Mouse (Mus musculus): ENCODE data around the gene Parvg. TPM values are rescaled to one million over a fixed set of nuclear protein-coding genes. Genes with fewer than 3 reads are reported as not detected.

The Parvg gene
- polyA plus RNA-seq, 1 experiment: 35.4 TPM

DNA sequence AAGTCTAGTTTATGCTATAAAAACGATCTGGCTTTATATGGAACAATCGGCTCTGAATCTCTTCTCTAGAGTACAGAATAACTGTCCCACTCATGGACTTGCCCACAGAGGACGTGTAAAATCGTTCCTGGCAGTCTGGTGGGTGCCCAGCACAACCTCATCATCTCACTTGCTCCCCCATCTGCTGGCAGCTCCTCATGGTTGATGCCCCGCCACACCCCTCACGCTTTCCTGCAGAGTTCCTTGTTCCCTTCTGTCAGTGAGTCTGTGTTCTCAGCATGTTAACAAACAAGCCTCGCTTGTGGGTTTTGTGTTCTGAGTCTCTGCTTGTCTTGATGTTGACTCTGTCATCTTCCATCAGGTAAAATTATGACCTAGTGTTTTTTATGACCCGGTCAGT is 43.6 kb downstream of the Parvg start:
- Histone ChIP-seq H3K4me3 (replicated peaks; ENCODE audit: control insufficient read depth, low read depth, low read length) (no peak overlapping the region), H3K4me1 (ENCODE audit: control insufficient read depth, insufficient read depth, low read length) (no peaks in the 10 kb centered on the region), H3K27ac (ENCODE audit: control insufficient read depth, insufficient read depth, low read depth, low read length, poor library complexity) (no peak overlapping the region)
- TF ChIP-seq CTCF (IDR thresholded peaks at IDR 0.05; ENCODE audit: control insufficient read depth, insufficient read depth, low read length) (no peak), POLR2A (IDR thresholded peaks at IDR 0.05; ENCODE audit: borderline replicate concordance, control insufficient read depth, low read depth, low read length) (no peak)
- WGBS: 56% methylated on average over 8 of the region's 8 CpGs

- Histone ChIP-seq H3K4me1 (ENCODE audit: control insufficient read depth, insufficient read depth, low read length) (no peaks in the 10 kb centered on the region), H3K4me3 (replicated peaks; ENCODE audit: control insufficient read depth, low read depth, low read length) (no peak overlapping the region), H3K27ac (ENCODE audit: control insufficient read depth, insufficient read depth, low read depth, low read length, poor library complexity) (no peak overlapping the region)
- WGBS: 61% methylated on average over 5 of the region's 5 CpGs
- TF ChIP-seq CTCF (IDR thresholded peaks at IDR 0.05; ENCODE audit: control insufficient read depth, insufficient read depth, low read length) (no peak), POLR2A (IDR thresholded peaks at IDR 0.05; ENCODE audit: borderline replicate concordance, control insufficient read depth, low read depth, low read length) (no peak)
Measured at GRCm38 (mm10) chr15:84372801-84373200, 49.0 kb downstream of the Parvg start.

GRCm38 (mm10) chr15:84378734-84379133 is 54.9 kb downstream of the Parvg start:
- no peak for TF ChIP-seq CTCF (IDR thresholded peaks at IDR 0.05; ENCODE audit: control insufficient read depth, insufficient read depth, low read length)
- no peak for TF ChIP-seq POLR2A (IDR thresholded peaks at IDR 0.05; ENCODE audit: borderline replicate concordance, control insufficient read depth, low read depth, low read length)
- Histone ChIP-seq H3K4me3 (replicated peaks; ENCODE audit: control insufficient read depth, low read depth, low read length) (no peak overlapping the region), H3K4me1 (ENCODE audit: control insufficient read depth, insufficient read depth, low read length) (no peaks in the 10 kb centered on the region), H3K27ac (ENCODE audit: control insufficient read depth, insufficient read depth, low read depth, low read length, poor library complexity) (no peak overlapping the region)
- WGBS: 87% methylated on average over 9 of the region's 9 CpGs

GRCm38 (mm10) chr15:84380181-84380580 is 56.4 kb downstream of the Parvg start:
- WGBS: 11% methylated on average over 10 of the region's 10 CpGs
- no peaks in the 10 kb centered on the region for H3K4me1 ChIP-seq (ENCODE audit: control insufficient read depth, insufficient read depth, low read length)
- TF ChIP-seq CTCF (IDR thresholded peaks at IDR 0.05; ENCODE audit: control insufficient read depth, insufficient read depth, low read length) (no peak), POLR2A (IDR thresholded peaks at IDR 0.05; ENCODE audit: borderline replicate concordance, control insufficient read depth, low read depth, low read length) (no peak)
- H3K4me3 ChIP-seq (replicated peaks; ENCODE audit: control insufficient read depth, low read depth, low read length): no peak overlapping the region
- no peak overlapping the region for H3K27ac ChIP-seq (ENCODE audit: control insufficient read depth, insufficient read depth, low read depth, low read length, poor library complexity)

GRCm38 (mm10) chr15:84384066-84384465 is 60.2 kb downstream of the Parvg start:
- 20% methylated on average over 9 of the region's 9 CpGs for WGBS
- Histone ChIP-seq H3K4me3 (replicated peaks; ENCODE audit: control insufficient read depth, low read depth, low read length) (no peak overlapping the region), H3K4me1 (ENCODE audit: control insufficient read depth, insufficient read depth, low read length) (no peaks in the 10 kb centered on the region), H3K27ac (ENCODE audit: control insufficient read depth, insufficient read depth, low read depth, low read length, poor library complexity) (no peak overlapping the region)
- TF ChIP-seq POLR2A (IDR thresholded peaks at IDR 0.05; ENCODE audit: borderline replicate concordance, control insufficient read depth, low read depth, low read length) (no peak), CTCF (IDR thresholded peaks at IDR 0.05; ENCODE audit: control insufficient read depth, insufficient read depth, low read length) (no peak)

DNA sequence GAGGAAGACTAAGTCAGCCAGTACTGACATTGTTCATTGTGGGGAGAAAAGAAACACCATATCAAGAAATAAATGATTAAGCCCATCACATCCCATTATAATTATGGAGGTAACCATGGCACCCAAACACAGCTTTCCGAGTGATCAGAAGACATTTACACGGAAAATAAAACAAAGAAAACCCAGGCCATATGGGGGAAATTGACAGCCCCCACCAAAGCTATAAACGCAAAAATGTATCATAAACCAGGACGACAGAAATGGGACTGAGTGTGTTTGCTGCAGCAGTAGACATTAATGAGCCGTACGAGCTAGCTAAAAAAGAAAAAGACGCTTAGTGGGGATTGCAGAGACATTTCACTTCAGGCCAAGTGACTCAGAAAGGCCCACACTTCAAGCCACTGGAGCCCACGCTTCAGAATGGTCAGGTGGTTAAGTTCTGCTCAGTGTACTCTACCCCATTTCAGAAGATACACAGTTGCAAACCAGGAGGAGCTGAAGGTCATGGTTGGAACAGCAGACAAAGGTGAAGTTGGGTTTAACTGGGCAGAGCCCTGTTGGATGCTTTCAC is 62.3 kb downstream of the Parvg start:
- Histone ChIP-seq H3K4me1 (ENCODE audit: control insufficient read depth, insufficient read depth, low read length) (no peaks in the 10 kb centered on the region), H3K4me3 (replicated peaks; ENCODE audit: control insufficient read depth, low read depth, low read length) (no peak overlapping the region), H3K27ac (ENCODE audit: control insufficient read depth, insufficient read depth, low read depth, low read length, poor library complexity) (no peak overlapping the region)
- 88% methylated on average over 8 of the region's 8 CpGs for WGBS
- TF ChIP-seq CTCF (IDR thresholded peaks at IDR 0.05; ENCODE audit: control insufficient read depth, insufficient read depth, low read length) (no peak), POLR2A (IDR thresholded peaks at IDR 0.05; ENCODE audit: borderline replicate concordance, control insufficient read depth, low read depth, low read length) (no peak)

- WGBS: 24% methylated on average over 8 of the region's 8 CpGs
- Histone ChIP-seq H3K4me3 (replicated peaks; ENCODE audit: control insufficient read depth, low read depth, low read length) (no peak overlapping the region), H3K27ac (ENCODE audit: control insufficient read depth, insufficient read depth, low read depth, low read length, poor library complexity) (no peak overlapping the region), H3K4me1 (ENCODE audit: control insufficient read depth, insufficient read depth, low read length) (no peaks in the 10 kb centered on the region)
- TF ChIP-seq POLR2A (IDR thresholded peaks at IDR 0.05; ENCODE audit: borderline replicate concordance, control insufficient read depth, low read depth, low read length): no peak
- TF ChIP-seq CTCF (IDR thresholded peaks at IDR 0.05; ENCODE audit: control insufficient read depth, insufficient read depth, low read length): no peak
Measured at GRCm38 (mm10) chr15:84388698-84389131, 64.9 kb downstream of the Parvg start.

GRCm38 (mm10) chr15:84392131-84392530 is 68.3 kb downstream of the Parvg start:
- Histone ChIP-seq H3K4me3 (replicated peaks; ENCODE audit: control insufficient read depth, low read depth, low read length) (no peak overlapping the region), H3K27ac (ENCODE audit: control insufficient read depth, insufficient read depth, low read depth, low read length, poor library complexity) (no peak overlapping the region), H3K4me1 (ENCODE audit: control insufficient read depth, insufficient read depth, low read length) (no peaks in the 10 kb centered on the region)
- 84% methylated on average over 4 of the region's 4 CpGs for WGBS
- no peak for TF ChIP-seq CTCF (IDR thresholded peaks at IDR 0.05; ENCODE audit: control insufficient read depth, insufficient read depth, low read length)
- no peak for TF ChIP-seq POLR2A (IDR thresholded peaks at IDR 0.05; ENCODE audit: borderline replicate concordance, control insufficient read depth, low read depth, low read length)

Other genes starting within 250 kb of the Parvg start
- 1.7 TPM in 1 of 2 replicates, not detected in the other for gene Sult4a1, start 218.3 kb upstream of the Parvg start, polyA plus RNA-seq (2011; ENCODE audit: insufficient read depth, insufficient read length, low replicate concordance, missing spikeins)
- not detected in 2 replicates for gene Pnpla5, start 200.9 kb upstream of the Parvg start, polyA plus RNA-seq (2011; ENCODE audit: insufficient read depth, insufficient read length, low replicate concordance, missing spikeins)
- gene Pnpla3, start 156.2 kb upstream of the Parvg start, polyA plus RNA-seq (2011; ENCODE audit: insufficient read depth, insufficient read length, low replicate concordance, missing spikeins): 0.74 TPM in 1 of 2 replicates, not detected in the other
- 24.7 and 37.1 TPM in 2 replicates for gene Samm50, start 131.8 kb upstream of the Parvg start, polyA plus RNA-seq (2011; ENCODE audit: insufficient read depth, insufficient read length, low replicate concordance, missing spikeins)
- gene Parvb, start 92.0 kb upstream of the Parvg start, polyA plus RNA-seq (2011; ENCODE audit: insufficient read depth, insufficient read length, low replicate concordance, missing spikeins): 85.2 and 120 TPM in 2 replicates
- 0.43 and 0.75 TPM in 2 replicates for gene Shisal1, start 123.1 kb downstream of the Parvg start, polyA plus RNA-seq (2011; ENCODE audit: insufficient read depth, insufficient read length, low replicate concordance, missing spikeins)
- gene Rtl6, start 233.8 kb downstream of the Parvg start, polyA plus RNA-seq (2011; ENCODE audit: insufficient read depth, insufficient read length, low replicate concordance, missing spikeins): 0.90 and 2.1 TPM in 2 replicates

Measured in bone marrow, adult 2 months (tissue).